Mouse (Mus musculus): ENCODE results near the gene Gjc2. TPM values are rescaled to one million over a fixed set of nuclear protein-coding genes. Genes with fewer than 3 reads are reported as not detected.

Gene Gjc2
- polyA plus RNA-seq (2014; fragmentation: Illumina TruSeq; extraction: RNeasy Lipid Tissue Mini Kit (QIAGEN cat#74804)): not detected

DNA sequence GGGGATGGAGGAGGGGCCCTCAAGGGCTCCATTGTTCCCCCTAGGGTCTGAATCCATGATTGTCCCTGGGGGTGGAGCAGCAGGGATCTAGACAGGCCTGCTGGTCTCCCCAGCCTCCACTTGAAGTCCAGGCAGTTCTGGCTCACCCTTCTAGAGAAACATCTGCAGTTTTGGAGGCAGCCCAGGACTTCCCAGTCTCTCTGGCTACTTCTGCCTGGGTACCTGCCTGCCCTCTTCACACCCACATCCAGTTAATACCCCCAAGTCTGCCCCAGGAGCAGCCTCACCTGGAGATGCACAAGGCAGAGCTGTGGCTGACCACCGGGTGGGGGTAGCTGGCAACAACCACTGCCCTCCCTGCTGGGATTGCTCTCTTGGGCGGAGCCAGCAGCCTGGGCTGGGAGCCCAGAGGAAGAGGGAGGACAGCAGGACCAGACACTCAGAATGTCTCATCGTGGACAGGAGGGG is at the start of gene Gjc2:
TSS of gene Gjc2 (minus strand) at position 350 of the 468 bp plus-strand sequence.

DNA sequence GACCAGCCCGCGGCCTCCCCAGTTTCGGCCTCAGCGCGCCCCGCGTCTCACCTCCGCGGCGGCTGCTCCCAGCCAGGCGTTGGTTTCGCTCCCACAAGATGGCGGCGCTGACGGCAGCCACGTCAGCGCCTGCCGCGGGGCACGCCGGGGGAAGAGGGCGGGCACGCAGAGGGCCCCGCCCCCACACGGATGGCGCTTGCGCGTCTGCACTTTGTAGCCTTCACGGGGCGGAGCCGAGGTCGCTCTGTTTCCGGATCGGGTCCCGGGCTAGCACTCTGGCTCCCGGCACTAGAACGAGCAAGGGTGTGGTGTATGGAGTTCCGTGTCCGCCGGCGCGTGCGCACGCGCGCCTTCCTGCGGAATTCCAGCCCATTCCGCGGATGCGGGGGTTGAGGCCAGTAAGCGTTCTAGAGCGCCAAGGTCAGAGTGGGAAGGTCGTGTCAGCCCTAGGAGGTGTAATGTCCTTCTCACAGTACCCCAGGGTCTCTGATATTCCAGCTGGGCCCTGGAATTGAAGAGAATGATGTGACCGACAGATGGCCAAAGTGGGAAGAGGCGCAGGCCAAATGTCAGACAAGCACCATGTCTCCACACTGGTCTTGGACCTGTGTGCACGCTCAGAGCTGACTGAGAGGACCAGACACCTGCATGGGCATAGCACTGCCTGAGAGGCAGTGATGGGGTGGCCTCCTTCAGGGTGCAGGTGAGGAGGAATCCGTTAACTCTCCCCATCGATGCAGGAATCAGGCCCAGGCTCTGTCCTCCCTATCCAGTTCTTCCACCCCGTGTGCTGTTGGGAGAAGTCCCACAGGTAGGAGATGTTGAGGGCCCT is 45.3 kb upstream of the Gjc2 start, which contains the start of gene Arf1:
TSS of gene Arf1 (minus strand) at position 149 of the 832 bp plus-strand sequence.

DNA sequence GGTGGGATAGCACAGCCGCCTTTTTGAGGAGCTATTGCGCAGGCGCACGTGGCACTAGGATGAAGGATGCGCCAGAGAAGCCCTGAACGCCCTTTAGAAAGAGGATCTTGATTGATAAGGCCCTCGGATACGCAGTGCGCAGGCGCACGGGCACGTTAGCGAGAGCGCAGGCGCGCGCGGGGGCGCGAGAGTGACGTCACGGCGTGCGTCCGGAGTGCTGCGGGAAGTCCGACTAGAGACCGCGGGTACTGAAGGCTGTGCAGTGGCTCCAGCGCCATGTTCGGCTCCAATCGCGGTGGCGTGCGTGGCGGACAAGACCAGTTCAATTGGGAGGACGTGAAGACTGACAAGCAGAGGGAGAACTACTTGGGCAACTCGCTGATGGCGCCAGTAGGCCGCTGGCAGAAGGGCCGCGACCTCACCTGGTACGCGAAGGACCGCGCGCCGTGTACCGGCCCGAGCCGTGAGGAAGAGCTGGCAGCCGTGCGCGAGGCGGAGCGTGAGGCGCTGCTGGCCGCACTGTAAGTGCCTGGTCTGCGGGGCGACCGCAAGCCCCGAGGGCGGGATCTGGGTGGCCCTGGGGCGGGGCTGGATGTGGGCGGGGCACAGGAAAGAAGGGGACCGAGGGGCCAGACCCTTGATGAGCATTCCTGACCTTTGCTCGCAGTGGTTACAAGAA is 25.3 kb upstream of the Gjc2 start, which contains the start of gene 2310033P09Rik:
TSS of gene 2310033P09Rik (plus strand) at position 169 of the 679 bp plus-strand sequence.

DNA sequence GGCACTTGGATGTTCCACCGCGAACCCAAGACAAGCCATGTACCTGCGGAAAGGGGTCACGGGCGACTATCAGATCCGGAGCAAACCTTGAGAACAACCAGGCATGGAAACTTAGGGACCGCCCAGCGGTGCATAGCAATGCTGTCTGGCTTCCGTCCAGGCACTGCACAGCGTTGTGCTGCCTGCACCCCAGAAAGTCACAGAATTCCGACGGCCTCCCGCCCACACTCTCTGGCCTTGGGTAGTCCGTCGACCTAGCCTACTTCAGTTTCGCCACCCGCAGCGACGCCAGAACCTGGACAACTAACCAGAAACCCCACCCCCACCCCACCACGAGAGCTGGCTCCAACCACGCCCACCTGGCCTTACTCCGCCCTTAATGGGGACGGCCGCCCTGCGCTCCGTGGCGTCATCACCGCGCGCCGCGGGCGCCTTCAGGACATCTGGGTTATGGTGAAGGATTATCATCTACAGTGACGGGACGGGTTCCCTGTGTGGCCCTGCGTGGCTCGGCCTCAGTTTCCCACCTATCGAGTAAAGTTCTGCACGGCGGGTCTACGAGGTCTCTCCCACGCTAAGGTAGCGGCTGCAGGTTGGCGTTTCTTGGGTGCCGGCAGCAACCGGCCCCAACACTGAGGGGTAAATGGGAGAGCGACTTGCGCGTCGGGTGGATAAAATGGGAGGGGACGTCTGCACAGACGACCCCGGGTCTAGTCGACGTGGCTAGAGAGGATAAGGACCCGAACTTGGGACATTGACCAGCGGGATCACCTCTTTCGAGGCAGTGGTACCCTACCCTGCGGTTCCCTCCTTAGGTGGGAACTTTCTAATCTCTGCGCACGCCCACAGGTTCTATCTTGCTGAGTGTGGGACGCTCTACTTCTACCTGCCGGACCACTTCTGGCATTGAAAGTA is 19.3 kb upstream of the Gjc2 start, which contains the start of gene Mrpl55:
TSS of gene Mrpl55 (plus strand) at position 406 of the 915 bp plus-strand sequence.

DNA sequence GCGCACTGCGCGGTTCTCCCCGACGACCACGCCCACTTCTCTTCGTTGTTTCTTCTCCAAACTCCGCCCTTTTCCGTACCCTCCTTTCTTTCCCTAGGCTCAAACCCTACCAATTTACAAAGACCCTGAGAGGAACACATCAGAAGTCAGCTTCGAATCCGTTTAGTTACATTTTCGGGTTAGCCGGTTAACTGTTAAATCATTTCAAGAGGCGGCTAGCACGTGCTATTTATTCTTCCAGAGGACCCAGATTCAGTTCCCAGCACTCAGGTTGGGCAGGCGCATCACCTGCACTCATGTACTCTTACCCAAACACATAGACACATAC is 9.0 kb upstream of the Gjc2 start, which contains the start of gene Guk1:
TSS of gene Guk1 (minus strand) at position 154 of the 328 bp plus-strand sequence.

DNA sequence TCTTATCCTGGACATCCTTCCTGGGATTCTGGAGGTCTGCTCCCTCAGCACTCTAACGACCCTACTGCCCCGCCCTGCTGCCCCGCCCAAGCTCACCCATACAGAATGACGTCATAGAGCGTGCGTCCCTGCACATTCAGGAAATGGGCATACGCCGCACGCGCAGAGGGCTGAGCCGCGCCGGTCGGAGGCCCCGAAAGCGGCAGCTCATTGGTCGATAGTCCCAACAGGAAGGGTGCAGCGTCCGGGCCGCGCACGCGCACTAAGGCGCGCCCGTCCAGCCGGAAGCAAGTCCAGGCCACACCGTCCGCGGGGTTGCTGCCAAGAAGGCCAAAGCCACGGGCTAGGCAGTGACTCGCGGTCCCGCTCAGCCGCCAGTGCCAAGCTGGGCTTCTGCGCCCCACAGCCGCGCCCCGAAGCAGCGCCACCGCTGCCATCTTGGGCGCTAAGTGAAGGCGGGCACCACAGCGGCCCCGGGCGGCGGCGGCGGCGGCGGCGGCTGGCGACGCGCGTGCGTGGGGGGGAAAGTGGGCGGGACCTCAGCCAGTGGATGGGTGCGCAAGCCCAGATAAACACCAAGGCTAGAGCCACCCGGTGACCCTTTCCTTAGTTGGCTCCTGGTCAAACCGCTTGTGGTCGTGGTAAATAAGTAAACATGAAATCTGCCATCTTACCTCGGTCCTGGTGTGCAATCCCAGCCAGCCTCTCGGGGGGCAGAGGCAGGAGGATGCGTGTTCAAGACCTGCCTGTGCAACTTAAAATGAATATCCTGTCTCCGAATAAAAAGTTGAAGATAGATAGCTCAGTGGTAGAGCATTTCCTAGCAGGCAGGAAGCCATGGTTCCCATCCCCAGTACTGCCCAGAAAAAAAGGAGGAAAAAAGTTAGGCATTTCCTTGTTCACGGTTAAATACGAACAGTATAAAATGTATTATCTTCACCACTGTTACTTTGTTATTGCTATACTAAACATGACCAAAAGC is 19.5 kb downstream of the Gjc2 start, which contains the start of gene Iba57:
TSS of gene Iba57 (minus strand) at position 485 of the 982 bp plus-strand sequence.

DNA sequence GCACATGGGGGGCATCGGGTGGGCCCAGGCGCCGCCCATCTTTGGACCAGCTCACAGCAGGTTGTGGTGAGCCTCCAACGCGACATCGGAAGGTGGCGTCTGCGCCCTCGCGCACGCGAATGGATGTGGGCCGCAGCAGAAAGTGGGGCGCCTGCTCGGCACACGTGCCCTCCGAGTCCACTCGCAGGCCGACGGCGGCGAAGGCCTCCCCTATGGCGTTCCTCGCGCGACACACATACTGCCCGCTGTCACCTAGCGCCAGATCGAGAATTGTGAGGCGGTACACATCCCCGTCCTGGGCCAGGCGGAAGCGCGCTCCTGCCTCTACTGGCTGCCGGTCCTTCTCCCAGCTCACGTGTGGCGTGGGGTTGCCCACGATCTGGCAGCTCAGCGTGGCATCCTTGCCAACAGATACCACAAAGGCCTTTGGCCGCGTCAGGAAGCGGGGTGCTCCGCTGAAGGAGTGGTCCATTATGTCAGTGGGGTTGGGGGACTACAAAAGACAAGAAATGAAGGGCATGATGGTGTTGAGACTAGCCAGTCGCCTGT is 47.0 kb downstream of the Gjc2 start, which contains the start of gene Obscn:
TSS of gene Obscn (minus strand) at position 499 of the 549 bp plus-strand sequence.

Other genes with a start within 250 kb of the Gjc2 start
- gene Rnf187, start 244.3 kb downstream of the Gjc2 start, polyA plus RNA-seq (2014; fragmentation: Illumina TruSeq; extraction: RNeasy Lipid Tissue Mini Kit (QIAGEN cat#74804)): 10.8 TPM
- not detected for gene Hist3h2ba, start 234.3 kb downstream of the Gjc2 start, polyA plus RNA-seq (2014; fragmentation: Illumina TruSeq; extraction: RNeasy Lipid Tissue Mini Kit (QIAGEN cat#74804))
- 9.8 TPM for gene Hist3h2a, start 228.5 kb downstream of the Gjc2 start, polyA plus RNA-seq (2014; fragmentation: Illumina TruSeq; extraction: RNeasy Lipid Tissue Mini Kit (QIAGEN cat#74804))
- 0.14 TPM for gene Trim17, start 228.5 kb downstream of the Gjc2 start, polyA plus RNA-seq (2014; fragmentation: Illumina TruSeq; extraction: RNeasy Lipid Tissue Mini Kit (QIAGEN cat#74804))
- 0.57 TPM for gene Trim11, start 205.1 kb downstream of the Gjc2 start, polyA plus RNA-seq (2014; fragmentation: Illumina TruSeq; extraction: RNeasy Lipid Tissue Mini Kit (QIAGEN cat#74804))
- gene Obscn, start 46.8 kb downstream of the Gjc2 start, polyA plus RNA-seq (2014; fragmentation: Illumina TruSeq; extraction: RNeasy Lipid Tissue Mini Kit (QIAGEN cat#74804)): not detected
- 1.6 TPM for gene Iba57, start 19.5 kb downstream of the Gjc2 start, polyA plus RNA-seq (2014; fragmentation: Illumina TruSeq; extraction: RNeasy Lipid Tissue Mini Kit (QIAGEN cat#74804))
- gene Guk1, start 9.0 kb upstream of the Gjc2 start, polyA plus RNA-seq (2014; fragmentation: Illumina TruSeq; extraction: RNeasy Lipid Tissue Mini Kit (QIAGEN cat#74804)): 2.0 TPM
- gene Mrpl55, start 19.3 kb upstream of the Gjc2 start, polyA plus RNA-seq (2014; fragmentation: Illumina TruSeq; extraction: RNeasy Lipid Tissue Mini Kit (QIAGEN cat#74804)): 12.1 TPM
- gene 2310033P09Rik, start 25.1 kb upstream of the Gjc2 start, polyA plus RNA-seq (2014; fragmentation: Illumina TruSeq; extraction: RNeasy Lipid Tissue Mini Kit (QIAGEN cat#74804)): 1.9 TPM
- gene Arf1, start 45.1 kb upstream of the Gjc2 start, polyA plus RNA-seq (2014; fragmentation: Illumina TruSeq; extraction: RNeasy Lipid Tissue Mini Kit (QIAGEN cat#74804)): 221 TPM
- not detected for gene Wnt3a, start 107.5 kb upstream of the Gjc2 start, polyA plus RNA-seq (2014; fragmentation: Illumina TruSeq; extraction: RNeasy Lipid Tissue Mini Kit (QIAGEN cat#74804))
- gene Wnt9a, start 123.7 kb upstream of the Gjc2 start, polyA plus RNA-seq (2014; fragmentation: Illumina TruSeq; extraction: RNeasy Lipid Tissue Mini Kit (QIAGEN cat#74804)): 0.94 TPM
- not detected for gene Prss38, start 192.4 kb upstream of the Gjc2 start, polyA plus RNA-seq (2014; fragmentation: Illumina TruSeq; extraction: RNeasy Lipid Tissue Mini Kit (QIAGEN cat#74804))